Mouse (Mus musculus): ENCODE measurements at regions not wholly inside any gene's neighbourhood (a gene's known extent, or its start where the extent isn't known, plus 50 kb on each side); places are given as distances from the start of the nearest gene placed in this dataset.
"Not testable (repeated sequence)": the region's sequence is repeated elsewhere in the genome, so short reads cannot be mapped to it uniquely, and the experiment has no call there.

- no peak for DNase-seq (ENCODE audit: low spot score in 2 of 2)
- intact Hi-C loops (cut with DNase I), result no loop called here
Measured at GRCm38 (mm10) chr7:82047456-82047855, 55.4 kb upstream of the Bnc1 start.

GRCm38 (mm10) chr7:82053411-82053810 is 61.3 kb upstream of the Bnc1 start:
- DNase-seq (ENCODE audit: low spot score in 2 of 2), result no peak
- intact Hi-C loops (cut with DNase I), result no loop called here

GRCm38 (mm10) chr7:82056551-82057230 is 64.6 kb upstream of the Bnc1 start:
- intact Hi-C loops (cut with DNase I), result no loop called here
- no peak for DNase-seq (ENCODE audit: low spot score in 2 of 2)

- intact Hi-C loops (cut with DNase I), result no loop called here
- DNase-seq (ENCODE audit: low spot score in 2 of 2), result peak in 1 of 2 experiments; percentile 9
Measured at GRCm38 (mm10) chr7:82063407-82063806, 71.3 kb upstream of the Bnc1 start.

- no peak for DNase-seq (ENCODE audit: low spot score in 2 of 2)
- intact Hi-C loops (cut with DNase I), result no loop called here
Measured at GRCm38 (mm10) chr7:82069629-82070450, 77.7 kb upstream of the Bnc1 start.

- intact Hi-C loops (cut with DNase I), result no loop called here
- DNase-seq (ENCODE audit: low spot score in 2 of 2), result no peak
Measured at GRCm38 (mm10) chr7:82070946-82071727, 79.0 kb upstream of the Bnc1 start.

GRCm38 (mm10) chr7:82075359-82075758 is 83.3 kb upstream of the Bnc1 start:
- intact Hi-C loops (cut with DNase I), result no loop called here
- no peak for DNase-seq (ENCODE audit: low spot score in 2 of 2)

GRCm38 (mm10) chr7:82081851-82082250 is 89.8 kb upstream of the Bnc1 start:
- intact Hi-C loops (cut with DNase I), result no loop called here
- DNase-seq (ENCODE audit: low spot score in 2 of 2), result no peak

- intact Hi-C loops (cut with DNase I), result no loop called here
- DNase-seq (ENCODE audit: low spot score in 2 of 2), result no peak
Measured at GRCm38 (mm10) chr7:82082883-82083282, 90.8 kb upstream of the Sh3gl3 start.

- DNase-seq (ENCODE audit: low spot score in 2 of 2), result no peak
Measured at GRCm38 (mm10) chr7:82084473-82084872, 89.2 kb upstream of the Sh3gl3 start.

GRCm38 (mm10) chr7:82085205-82085604 is 88.4 kb upstream of the Sh3gl3 start:
- DNase-seq (ENCODE audit: low spot score in 2 of 2), result no peak
- intact Hi-C loops (cut with DNase I), result no loop called here

More at GRCm38 (mm10) chr7:82084473-82084872, 89.2 kb upstream of the Sh3gl3 start:
- intact Hi-C loops (cut with DNase I), result no loop called here

GRCm38 (mm10) chr7:82098136-82098535 is 75.5 kb upstream of the Sh3gl3 start:
- no peak for DNase-seq (ENCODE audit: low spot score in 2 of 2)
- intact Hi-C loops (cut with DNase I), result no loop called here

- intact Hi-C loops (cut with DNase I), result no loop called here
- DNase-seq (ENCODE audit: low spot score in 2 of 2), result no peak
Measured at GRCm38 (mm10) chr7:82101314-82101713, 72.3 kb upstream of the Sh3gl3 start.

GRCm38 (mm10) chr7:82105631-82106030 is 68.0 kb upstream of the Sh3gl3 start:
- intact Hi-C loops (cut with DNase I), result no loop called here
- no peak for DNase-seq (ENCODE audit: low spot score in 2 of 2)

- DNase-seq (ENCODE audit: low spot score in 2 of 2); intact Hi-C loops (cut with DNase I): not testable (repeated sequence)
Measured at GRCm38 (mm10) chr7:82109141-82109540, 64.5 kb upstream of the Sh3gl3 start.

- intact Hi-C loops (cut with DNase I), result no loop called here
Measured at GRCm38 (mm10) chr7:82109550-82109949, 64.1 kb upstream of the Sh3gl3 start.

GRCm38 (mm10) chr7:82109977-82110376 is 63.7 kb upstream of the Sh3gl3 start:
- intact Hi-C loops (cut with DNase I), result no loop called here
- DNase-seq (ENCODE audit: low spot score in 2 of 2), result no peak

More at GRCm38 (mm10) chr7:82109550-82109949, 64.1 kb upstream of the Sh3gl3 start:
- no peak for DNase-seq (ENCODE audit: low spot score in 2 of 2)

- intact Hi-C loops (cut with DNase I), result no loop called here
- DNase-seq (ENCODE audit: low spot score in 2 of 2), result no peak
Measured at GRCm38 (mm10) chr7:82112046-82112445, 61.6 kb upstream of the Sh3gl3 start.

- no peak for DNase-seq (ENCODE audit: low spot score in 2 of 2)
- intact Hi-C loops (cut with DNase I), result no loop called here
Measured at GRCm38 (mm10) chr7:82115646-82116045, 58.0 kb upstream of the Sh3gl3 start.

- intact Hi-C loops (cut with DNase I), result loop anchor here (1.0 kb wide), 1 partner anchor 160 kb away; no protein-coding TSS in a partner anchor
- peak; percentile 55 to 79 for DNase-seq (ENCODE audit: low spot score in 2 of 2)
Measured at GRCm38 (mm10) chr7:82119266-82119665, 54.4 kb upstream of the Sh3gl3 start.

Measured in left cerebral cortex, postnatal 36 days (tissue).